Mouse (Mus musculus): ENCODE data around the gene Klhl11. TPM values are rescaled to one million over a fixed set of nuclear protein-coding genes. Genes with fewer than 3 reads are reported as not detected.

The Klhl11 gene
- polyA plus RNA-seq, 1 experiment from 2014 or later = 4.1 TPM

DNA sequence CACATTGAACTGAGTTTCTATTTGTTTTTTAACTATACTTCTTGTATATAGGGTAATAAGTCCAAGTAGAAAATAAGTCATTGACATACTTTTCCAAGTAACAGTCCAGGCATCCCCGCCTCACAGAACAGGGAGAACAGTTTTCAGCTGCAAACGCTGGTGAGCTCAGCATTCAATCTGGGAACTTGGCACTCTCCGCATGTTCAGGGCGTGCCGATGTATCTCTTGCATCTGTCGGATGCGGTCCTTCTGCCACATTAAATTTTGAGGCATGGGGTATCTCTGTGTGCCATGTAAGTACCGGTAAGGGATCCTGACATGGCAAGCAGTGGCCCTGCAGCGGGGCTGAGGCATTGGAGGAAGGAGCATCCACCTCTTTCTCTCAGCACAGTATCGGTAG lies 9.8 kb downstream of the Klhl11 start:
- no peaks in the 10 kb centered on the region for H3K9me3 ChIP-seq (ENCODE audit: low read length)
- 88% methylated on average over 10 of the region's 10 CpGs for WGBS
- no peak overlapping the region for H3K9ac ChIP-seq (replicated peaks; ENCODE audit: low read depth)
- peaks cover 8% of the 10 kb centered on the region; the same call in 1 of the 2 replicates for H3K36me3 ChIP-seq (ENCODE audit: insufficient read depth, low read length)
- H3K27ac ChIP-seq (ENCODE audit: low read length) = no peak overlapping the region
- no peaks in the 10 kb centered on the region for H3K4me1 ChIP-seq (ENCODE audit: insufficient read depth, low read depth, low read length)
- H3K27me3 ChIP-seq (replicated peaks; ENCODE audit: insufficient read depth, low read length) = no peaks in the 10 kb centered on the region
- ATAC-seq (no peak), DNase-seq (ENCODE audit: low spot score) (no peak)
- no peak overlapping the region for H3K4me2 ChIP-seq (replicated peaks; ENCODE audit: low read depth, low read length)
- no peak overlapping the region for H3K4me3 ChIP-seq (ENCODE audit: low read depth, low read length)
- TF ChIP-seq EP300 (IDR thresholded peaks at IDR 0.05) (no peak), CTCF (IDR thresholded peaks at IDR 0.05) (no peak)

- Histone ChIP-seq H3K4me2 (replicated peaks; ENCODE audit: low read depth, low read length) (no peak overlapping the region), H3K27me3 (replicated peaks; ENCODE audit: insufficient read depth, low read length) (no peaks in the 10 kb centered on the region), H3K9me3 (ENCODE audit: low read length) (no peaks in the 10 kb centered on the region), H3K4me3 (ENCODE audit: low read depth, low read length) (no peak overlapping the region), H3K36me3 (ENCODE audit: insufficient read depth, low read length) (no peaks in the 10 kb centered on the region), H3K27ac (ENCODE audit: low read length) (no peak overlapping the region), H3K9ac (replicated peaks; ENCODE audit: low read depth) (no peak overlapping the region), H3K4me1 (ENCODE audit: insufficient read depth, low read depth, low read length) (no peaks in the 10 kb centered on the region)
- DNase-seq (ENCODE audit: low spot score) (peak; percentile 69), ATAC-seq (peak; percentile 80)
- WGBS = 57% methylated on average over 5 of the region's 5 CpGs
- TF ChIP-seq CTCF (IDR thresholded peaks at IDR 0.05) = no peak
- no peak for TF ChIP-seq EP300 (IDR thresholded peaks at IDR 0.05)
Measured at GRCm38 (mm10) chr11:100457711-100458110, 14.8 kb downstream of the Klhl11 start.

DNA sequence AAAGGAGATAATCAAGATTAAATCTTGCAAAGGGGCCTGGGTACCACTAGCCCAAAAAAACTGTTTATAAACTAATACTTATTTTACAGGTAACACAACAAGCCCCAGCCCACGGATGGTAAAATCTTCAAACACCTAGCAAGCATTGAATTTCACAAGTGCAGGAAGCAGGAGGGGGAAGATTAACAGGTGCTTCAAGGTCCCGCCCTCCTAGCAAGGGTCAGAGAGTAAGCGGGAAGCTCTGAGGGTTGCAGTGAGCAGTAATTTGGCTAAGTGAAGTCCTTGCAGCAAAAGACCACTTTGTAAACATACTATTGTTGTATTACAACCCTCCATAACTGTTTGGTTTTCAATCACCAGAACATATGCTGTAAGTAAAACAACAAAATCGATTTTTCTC lies 15.3 kb downstream of the Klhl11 start:
- DNase-seq (ENCODE audit: low spot score) (peak; percentile 69), ATAC-seq (peak; percentile 84)
- Histone ChIP-seq H3K27ac (ENCODE audit: low read length) (no peak overlapping the region), H3K4me1 (ENCODE audit: insufficient read depth, low read depth, low read length) (no peaks in the 10 kb centered on the region), H3K9me3 (ENCODE audit: low read length) (no peaks in the 10 kb centered on the region), H3K9ac (replicated peaks; ENCODE audit: low read depth) (no peak overlapping the region), H3K36me3 (ENCODE audit: insufficient read depth, low read length) (no peaks in the 10 kb centered on the region), H3K27me3 (replicated peaks; ENCODE audit: insufficient read depth, low read length) (no peaks in the 10 kb centered on the region), H3K4me2 (replicated peaks; ENCODE audit: low read depth, low read length) (no peak overlapping the region), H3K4me3 (ENCODE audit: low read depth, low read length) (no peak overlapping the region)
- WGBS = 53% methylated on average over 4 of the region's 4 CpGs
- TF ChIP-seq EP300 (IDR thresholded peaks at IDR 0.05) (no peak), CTCF (IDR thresholded peaks at IDR 0.05) (no peak)

DNA sequence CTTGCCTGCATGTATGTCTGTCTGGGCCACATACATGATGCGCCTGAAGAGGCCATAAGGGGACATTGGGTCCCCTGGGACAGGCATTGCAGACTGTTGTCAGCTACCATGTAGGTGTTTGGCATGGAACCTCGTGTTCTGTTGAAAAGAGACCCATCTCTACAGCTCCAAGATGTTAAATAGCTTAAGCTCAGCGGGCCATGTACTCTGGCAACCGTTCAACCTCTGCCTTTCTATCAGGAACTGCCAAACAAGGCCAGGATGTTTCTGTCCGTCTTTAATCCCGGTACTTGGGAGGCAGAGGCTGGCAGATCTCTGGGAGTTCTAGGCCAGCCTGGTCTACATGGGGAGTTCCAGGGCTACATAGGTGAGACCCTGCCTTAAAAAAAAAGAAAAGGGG lies 29.9 kb downstream of the Klhl11 start:
- no peak for TF ChIP-seq EP300 (IDR thresholded peaks at IDR 0.05)
- no peak overlapping the region for H3K9ac ChIP-seq (replicated peaks; ENCODE audit: low read depth)
- no peak for DNase-seq (ENCODE audit: low spot score)
- no peak overlapping the region for H3K4me3 ChIP-seq (ENCODE audit: low read depth, low read length)
- H3K9me3 ChIP-seq (ENCODE audit: low read length) = no peaks in the 10 kb centered on the region
- H3K4me2 ChIP-seq (replicated peaks; ENCODE audit: low read depth, low read length) = no peak overlapping the region
- H3K36me3 ChIP-seq (ENCODE audit: insufficient read depth, low read length) = no peaks in the 10 kb centered on the region
- WGBS = 80% methylated on average over 6 of the region's 6 CpGs
- ATAC-seq = no peak
- H3K27me3 ChIP-seq (replicated peaks; ENCODE audit: insufficient read depth, low read length) = no peaks in the 10 kb centered on the region
- H3K27ac ChIP-seq (ENCODE audit: low read length) = no peak overlapping the region
- peaks cover 6% of the 10 kb centered on the region; the same call in 1 of the 2 replicates for H3K4me1 ChIP-seq (ENCODE audit: insufficient read depth, low read depth, low read length)

DNA sequence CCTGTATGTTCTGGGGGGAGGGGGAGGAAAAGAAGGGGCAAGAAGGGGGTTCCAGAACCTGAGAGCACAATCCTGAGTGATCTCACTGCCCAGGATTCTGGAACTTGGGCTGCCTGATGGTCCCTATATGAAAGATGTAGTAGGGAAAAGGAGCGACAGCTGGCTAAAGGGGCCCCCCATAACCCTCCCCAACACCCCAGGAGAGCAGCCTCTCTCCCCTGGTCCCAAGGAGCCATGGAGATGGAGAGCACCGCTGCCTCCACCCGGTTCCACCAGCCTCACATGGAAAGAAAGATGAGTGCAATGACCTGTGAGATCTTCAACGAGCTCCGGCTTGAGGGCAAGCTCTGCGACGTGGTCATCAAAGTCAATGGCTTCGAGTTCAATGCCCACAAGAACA lies 30.7 kb downstream of the Klhl11 start, which contains the start of the genes Nt5c3b and Klhl10:
Nt5c3b (minus strand) TSS at position 12 of the 400 bp plus-strand sequence.
Klhl10 (plus strand) TSS at position 121 of the 400 bp plus-strand sequence.
- 86% methylated on average over 8 of the region's 8 CpGs for WGBS

GRCm38 (mm10) chr11:100440691-100441522 lies 31.6 kb downstream of the Klhl11 start:
- WGBS = 1% methylated on average over 47 of the region's 52 CpGs
- peak; percentile 93 for DNase-seq (ENCODE audit: low spot score)

More for the DNA sequence above, 30.7 kb downstream of the Klhl11 start, which contains the start of the genes Nt5c3b and Klhl10:
- H3K27ac ChIP-seq (ENCODE audit: low read length) = no peak within 1 kb of the TSS
- TF ChIP-seq CTCF (IDR thresholded peaks at IDR 0.05) (no peak), EP300 (IDR thresholded peaks at IDR 0.05) (no peak)
- peak within 1 kb of the TSS; percentile 64 for H3K9ac ChIP-seq (replicated peaks; ENCODE audit: low read depth)
- peak within 1 kb of the TSS; percentile 84 for H3K4me3 ChIP-seq (ENCODE audit: low read depth, low read length)
- H3K4me1 ChIP-seq (ENCODE audit: insufficient read depth, low read depth, low read length) = peaks cover 6% of the 10 kb centered on the region; the same call in 1 of the 2 replicates
- ATAC-seq (no peak), DNase-seq (ENCODE audit: low spot score) (no peak)
- no peaks in the 10 kb centered on the region for H3K9me3 ChIP-seq (ENCODE audit: low read length)
- peak within 1 kb of the TSS; percentile 93 for H3K4me2 ChIP-seq (replicated peaks; ENCODE audit: low read depth, low read length)
- H3K27me3 ChIP-seq (replicated peaks; ENCODE audit: insufficient read depth, low read length) = no peaks in the 10 kb centered on the region
- no peaks in the 10 kb centered on the region for H3K36me3 ChIP-seq (ENCODE audit: insufficient read depth, low read length)

More at GRCm38 (mm10) chr11:100440691-100441522, 31.6 kb downstream of the Klhl11 start:
- H3K4me2 ChIP-seq (replicated peaks; ENCODE audit: low read depth, low read length) = peak overlapping the region; percentile 93
- peak overlapping the region; percentile 64 for H3K9ac ChIP-seq (replicated peaks; ENCODE audit: low read depth)
- H3K4me1 ChIP-seq (ENCODE audit: insufficient read depth, low read depth, low read length) = peaks cover 6% of the 10 kb centered on the region; the same call in 1 of the 2 replicates
- H3K4me3 ChIP-seq (ENCODE audit: low read depth, low read length) = peak overlapping the region; percentile 84
- TF ChIP-seq EP300 (IDR thresholded peaks at IDR 0.05) (no peak), CTCF (IDR thresholded peaks at IDR 0.05) (no peak)
- H3K27me3 ChIP-seq (replicated peaks; ENCODE audit: insufficient read depth, low read length) = no peaks in the 10 kb centered on the region
- no peaks in the 10 kb centered on the region for H3K9me3 ChIP-seq (ENCODE audit: low read length)
- H3K27ac ChIP-seq (ENCODE audit: low read length) = no peak overlapping the region
- peak; percentile 98 for ATAC-seq
- no peaks in the 10 kb centered on the region for H3K36me3 ChIP-seq (ENCODE audit: insufficient read depth, low read length)
